Comparison of ENCODE assay signal across 8 mouse cellular contexts in genomic region chr4:123662914-123663687, GRCm38 (mm10). TPM values are rescaled to one million over a fixed set of nuclear protein-coding genes. Genes with fewer than 3 reads are reported as not detected.
DNase-seq lines count a peak whose midpoint lies in the region; ATAC-seq and TF ChIP-seq lines count a peak whose summit lies in the region.

No protein-coding gene starts in this region.

- H3K36me3 ChIP-seq in ES-E14 (ENCODE audit: control insufficient read depth, insufficient read depth, low read length, poor library complexity, severe bottlenecking) = no peaks in the 10 kb centered on the region
- no peaks in the 10 kb centered on the region for H3K36me3 ChIP-seq in forebrain, embryonic 15.5 days
- no peaks in the 10 kb centered on the region for H3K36me3 ChIP-seq in kidney, postnatal 0 days (ENCODE audit: insufficient read depth, low read length)
- H3K36me3 ChIP-seq in midbrain, embryonic 15.5 days (replicated peaks) = no peaks in the 10 kb centered on the region

- no peak for ATAC-seq in forebrain, embryonic 15.5 days (replicated peaks)
- peak; percentile 37 for ATAC-seq in kidney, postnatal 0 days (replicated peaks; ENCODE audit: low FRiP score, low read depth)
- no peak for ATAC-seq in midbrain, embryonic 15.5 days (replicated peaks)

- H3K27me3 ChIP-seq in cerebellum, adult 2 months (ENCODE audit: control insufficient read depth, insufficient read depth, low read length) = no peaks in the 10 kb centered on the region
- no peaks in the 10 kb centered on the region for H3K27me3 ChIP-seq in forebrain, embryonic 15.5 days
- H3K27me3 ChIP-seq in kidney, postnatal 0 days (ENCODE audit: insufficient read depth, low read length) = no peaks in the 10 kb centered on the region
- H3K27me3 ChIP-seq in midbrain, embryonic 15.5 days (replicated peaks) = no peaks in the 10 kb centered on the region

- peak overlapping the region; percentile 69 for H3K4me2 ChIP-seq in forebrain, embryonic 15.5 days (replicated peaks)
- peak overlapping the region; percentile 92 for H3K4me2 ChIP-seq in kidney, postnatal 0 days (ENCODE audit: low read length)
- H3K4me2 ChIP-seq in midbrain, embryonic 15.5 days = peak overlapping the region; percentile 85

- no peaks in the 10 kb centered on the region; the same call in 1 of the 2 replicates for H3K4me1 ChIP-seq in cerebellum, adult 2 months (ENCODE audit: control insufficient read depth, insufficient read depth, low read length)
- H3K4me1 ChIP-seq in ES-E14 (ENCODE audit: control insufficient read depth in 2 of 2, insufficient read depth in 2 of 2, low read length in 2 of 2, poor library complexity in 1 of 2) = peaks cover 13 to 18% of the 10 kb centered on the region in 2 experiments
- H3K4me1 ChIP-seq in forebrain, embryonic 15.5 days = peaks cover 57% of the 10 kb centered on the region
- H3K4me1 ChIP-seq in kidney, postnatal 0 days (replicated peaks; ENCODE audit: insufficient read depth, low read length) = peaks cover 19% of the 10 kb centered on the region
- peaks cover 60% of the 10 kb centered on the region for H3K4me1 ChIP-seq in midbrain, embryonic 15.5 days

- peak overlapping the region; percentile 69 for H3K4me3 ChIP-seq in cerebellum, adult 2 months (replicated peaks; ENCODE audit: insufficient read depth, low read depth, low read length)
- peak overlapping the region; percentile 76 to 86 for H3K4me3 ChIP-seq in ES-E14 (ENCODE audit: insufficient read depth in 1 of 2, low read depth in 1 of 2, low read length in 2 of 2, poor library complexity in 1 of 2, severe bottlenecking in 1 of 2)
- peak overlapping the region; percentile 84 for H3K4me3 ChIP-seq in forebrain, embryonic 15.5 days
- H3K4me3 ChIP-seq in kidney, postnatal 0 days (replicated peaks; ENCODE audit: low read depth, low read length) = peak overlapping the region; percentile 86
- H3K4me3 ChIP-seq in midbrain, embryonic 15.5 days = peak overlapping the region; percentile 76

- H3K9ac ChIP-seq in ES-E14 (ENCODE audit: insufficient read depth, low read depth, low read length, poor library complexity, severe bottlenecking) = peak overlapping the region; percentile 82
- H3K9ac ChIP-seq in forebrain, embryonic 15.5 days (replicated peaks) = peak overlapping the region; percentile 97
- H3K9ac ChIP-seq in kidney, postnatal 0 days (ENCODE audit: low read depth, low read length) = peak overlapping the region; percentile 98
- H3K9ac ChIP-seq in midbrain, embryonic 15.5 days = no peak overlapping the region

- in situ Hi-C loops in ES-E14 (cut with MboI; ENCODE audit: low sequenced_read_pairs in 2 of 2, unreplicated experiment in 2 of 2) = no loop called here

- H3K9me3 ChIP-seq in ES-E14 (ENCODE audit: control insufficient read depth, insufficient read depth, low read depth, low read length) = no peaks in the 10 kb centered on the region
- no peaks in the 10 kb centered on the region for H3K9me3 ChIP-seq in forebrain, embryonic 15.5 days
- no peaks in the 10 kb centered on the region for H3K9me3 ChIP-seq in kidney, postnatal 0 days (replicated peaks; ENCODE audit: low read length)
- no peaks in the 10 kb centered on the region for H3K9me3 ChIP-seq in midbrain, embryonic 15.5 days

- 59% methylated on average over 15 of the region's 15 CpGs for WGBS in cerebellum, adult 2 months
- WGBS in forebrain, embryonic 15.5 days = 1% methylated on average over 15 of the region's 15 CpGs
- WGBS in kidney, postnatal 0 days = 3% methylated on average over 15 of the region's 15 CpGs
- 4% methylated on average over 15 of the region's 15 CpGs for WGBS in midbrain, embryonic 15.5 days

- TF ChIP-seq CTCF in cerebellum, adult 2 months (IDR thresholded peaks at IDR 0.05; ENCODE audit: borderline replicate concordance, insufficient read depth, low read depth, low read length) = no peak
- no peak for TF ChIP-seq CTCF in kidney, postnatal 0 days (IDR thresholded peaks at IDR 0.05; ENCODE audit: low read depth)

- no peak for DNase-seq in cerebellum, adult 2 months
- DNase-seq in cerebellum, adult 11-12 months = no peak
- DNase-seq in ES-E14 (ENCODE audit: low read depth, low spot score) = peak; percentile 76
- DNase-seq in kidney, postnatal 0 days (ENCODE audit: low spot score) = peak; percentile 70
- no peak for DNase-seq in layer of hippocampus, adult 9-10 months (ENCODE audit: low spot score)
- no peak for DNase-seq in testis, postnatal 10 days (ENCODE audit: low spot score)

- no peak for TF ChIP-seq POLR2A in cerebellum, adult 2 months (IDR thresholded peaks at IDR 0.05; ENCODE audit: borderline replicate concordance, insufficient read depth, low read length)

- H3K27ac ChIP-seq in cerebellum, adult 2 months (ENCODE audit: insufficient read depth, low read length) = no peak overlapping the region
- H3K27ac ChIP-seq in ES-E14 (ENCODE audit: insufficient read depth, low read depth, low read length, poor library complexity, severe bottlenecking) = peak overlapping the region; percentile 94
- peak overlapping the region; percentile 98 for H3K27ac ChIP-seq in forebrain, embryonic 15.5 days (replicated peaks)
- peak overlapping the region; percentile 99 for H3K27ac ChIP-seq in kidney, postnatal 0 days
- peak overlapping the region; percentile 98 for H3K27ac ChIP-seq in midbrain, embryonic 15.5 days

TF ChIP-seq in ES-E14, 5 proteins besides CTCF, POLR2A, EP300 and RAD21:
- peak; percentile 93 for TF ChIP-seq MAFK (IDR thresholded peaks at IDR 0.05; ENCODE audit: insufficient read depth, low read depth, low read length)
- TF ChIP-seq CHD2 (IDR thresholded peaks at IDR 0.05; ENCODE audit: low read depth, low read length) = no peak
- no peak for TF ChIP-seq ZC3H11A (IDR thresholded peaks at IDR 0.05; ENCODE audit: borderline replicate concordance, low read depth, low read length)
TF ChIP-seq in ES-E14: peak in this region for 1.

RNA-seq across cellular contexts. Expression of gene Macf1, which starts 21.1 kb away (rescaled TPM):
- polyA plus RNA-seq in cerebellum, adult 2 months (2012; rRNA removed) = 193 and 201 TPM in 2 replicates
- total RNA-seq in ES-E14 (2012; rRNA removed) = 277 and 354 TPM in 2 replicates
- polyA plus RNA-seq in forebrain, embryonic 15.5 days (2015; fragmentation: Nextera tagmentation; extraction: Ambion mirVana) = 73.5 and 76.0 TPM in 2 replicates
- polyA plus RNA-seq in kidney, postnatal 0 days (2015; fragmentation: Nextera tagmentation; extraction: Ambion mirVana) = 33.8 and 36.9 TPM in 2 replicates
- polyA plus RNA-seq in midbrain, embryonic 15.5 days (2015; fragmentation: Nextera tagmentation; extraction: Ambion mirVana) = 76.4 and 82.6 TPM in 2 replicates

RNA-seq across cellular contexts. Expression of gene Ndufs5, which starts 54.9 kb away (rescaled TPM):
- 602 and 636 TPM in 2 replicates for polyA plus RNA-seq in cerebellum, adult 2 months (2012; rRNA removed)
- total RNA-seq in ES-E14 (2012; rRNA removed) = 72.8 and 92.9 TPM in 2 replicates
- polyA plus RNA-seq in forebrain, embryonic 15.5 days (2015; fragmentation: Nextera tagmentation; extraction: Ambion mirVana) = 379 and 398 TPM in 2 replicates
- 456 and 482 TPM in 2 replicates for polyA plus RNA-seq in kidney, postnatal 0 days (2015; fragmentation: Nextera tagmentation; extraction: Ambion mirVana)
- 410 and 413 TPM in 2 replicates for polyA plus RNA-seq in midbrain, embryonic 15.5 days (2015; fragmentation: Nextera tagmentation; extraction: Ambion mirVana)

Comparison
In these comparisons a context has a peak if more than half of its experiments do, and no peak if none do; other contexts are left out.
1. DNase-seq: peak in ES-E14 (single experiment) and kidney, postnatal 0 days (single experiment); none in cerebellum, adult 2 months (0 of 2), cerebellum, adult 11-12 months (single experiment), layer of hippocampus, adult 9-10 months (single experiment) and testis, postnatal 10 days (single experiment).
2. Peak in every context shown above with its lines, with median percentiles within 50 percentile points of each other: H3K4me3 ChIP-seq and H3K4me2 ChIP-seq.